ENCODE assay signal across 34 mouse cellular contexts in genomic region chr7:107745111-107745510, GRCm38 (mm10). TPM values are rescaled to one million over a fixed set of nuclear protein-coding genes. Genes with fewer than 3 reads are reported as not detected.
A peak's percentile ranks its signal among the peaks of the same experiment; 100 is the strongest.
DNase-seq lines count a peak whose midpoint lies in the region; TF ChIP-seq lines count a peak whose summit lies in the region.
"Had no signal": no experiment of that assay in that cellular context is flagged by ENCODE, and none has a peak within 500 bp of the region (broad histone marks: within the 10 kb centered on the region; RNA-seq: fewer than 3 reads in every experiment).

No protein-coding gene starts in this region.

- H3K9me3 ChIP-seq in CH12.LX (replicated peaks; ENCODE audit: low read length) = no peaks in the 10 kb centered on the region
- H3K9me3 ChIP-seq in limb, embryonic 10.5 days (replicated peaks) = no peaks in the 10 kb centered on the region
- H3K9me3 ChIP-seq: embryonic facial prominence, embryonic 12.5 days; embryonic facial prominence, embryonic 15.5 days; heart, embryonic 10.5 days had no signal

- no peak overlapping the region for H3K4me2 ChIP-seq in CH12.LX (ENCODE audit: insufficient read depth, low read depth, poor library complexity, severe bottlenecking)
- H3K4me2 ChIP-seq: embryonic facial prominence, embryonic 12.5 days; embryonic facial prominence, embryonic 15.5 days; hindbrain, embryonic 14.5 days had no signal

- dilution Hi-C loops in CH12.LX (cut with MboI; ENCODE audit: extremely low pct_ligation_motif_present, extremely low pct_unique_long_range_greater_than_20kb, low sequenced_read_pairs) = no loop called here

- H3K27me3 ChIP-seq in CH12.LX (replicated peaks) = no peaks in the 10 kb centered on the region
- H3K27me3 ChIP-seq in limb, embryonic 10.5 days (ENCODE audit: low read depth, poor library complexity, severe bottlenecking) = no peaks in the 10 kb centered on the region
- H3K27me3 ChIP-seq: embryonic facial prominence, embryonic 12.5 days; embryonic facial prominence, embryonic 15.5 days had no signal

- H3K4me3 ChIP-seq in CH12.LX (replicated peaks in 1 of 3; ENCODE audit: low read depth in 2 of 3, low read length in 2 of 3, poor library complexity in 1 of 3) = no peak overlapping the region
- no peak overlapping the region for H3K4me3 ChIP-seq in limb, embryonic 10.5 days
- H3K4me3 ChIP-seq: embryonic facial prominence, embryonic 12.5 days; embryonic facial prominence, embryonic 15.5 days; gastrocnemius, adult 2 months; heart, adult 2 months; heart, embryonic 10.5 days had no signal

- no peak overlapping the region for H3K9ac ChIP-seq in CH12.LX (ENCODE audit: insufficient read depth, low read depth)
- H3K9ac ChIP-seq: embryonic facial prominence, embryonic 12.5 days; embryonic facial prominence, embryonic 15.5 days; forebrain, postnatal 0 days; hindbrain, embryonic 14.5 days had no signal

- peak; percentile 14 for DNase-seq in embryo, embryonic 10 days (ENCODE audit: low spot score)
- no peak for DNase-seq in embryo, embryonic 11 days
- DNase-seq in CH12.LX (ENCODE audit: extremely low read depth) = no peak
- peak; percentile 13 for DNase-seq in limb, embryonic 10.5 days (ENCODE audit: low spot score)
- no peak for DNase-seq in layer of hippocampus, adult 18-20 months (ENCODE audit: low spot score in 2 of 2)
- no peak for DNase-seq in adrenal gland, postnatal 25 days
- DNase-seq: adrenal gland, adult 8-10 months; adrenal gland, postnatal 36 days; B cell, adult 2 months; cerebellum, adult 18-20 months; cerebellum, adult 9-10 months; cerebellum, postnatal 36 days; forebrain, postnatal 0 days; gastrocnemius, adult 2 months; gastrocnemius, postnatal 14 days; heart, adult 2 months; heart, postnatal 36 days; kidney, adult 18-20 months had no signal

- H3K79me2 ChIP-seq in CH12.LX (replicated peaks; ENCODE audit: control insufficient read depth, extremely low read depth, insufficient read depth, poor library complexity, severe bottlenecking) = no peaks in the 10 kb centered on the region

- TF ChIP-seq RAD21 in CH12.LX (IDR thresholded peaks at IDR 0.05; ENCODE audit: low read depth, low read length) = no peak

- no peak for TF ChIP-seq EP300 in CH12.LX (IDR thresholded peaks at IDR 0.05; ENCODE audit: low read length)

- H3K4me1 ChIP-seq in CH12.LX (ENCODE audit: control insufficient read depth in 1 of 2, insufficient read depth in 2 of 2) = peaks cover 32 to 55% of the 10 kb centered on the region in 2 experiments
- no peaks in the 10 kb centered on the region for H3K4me1 ChIP-seq in limb, embryonic 10.5 days
- H3K4me1 ChIP-seq: embryonic facial prominence, embryonic 12.5 days; embryonic facial prominence, embryonic 15.5 days; heart, embryonic 10.5 days had no signal

- peaks cover 58 to 84% of the 10 kb centered on the region in 2 experiments for H3K36me3 ChIP-seq in CH12.LX (replicated peaks in 1 of 2; ENCODE audit: control insufficient read depth in 1 of 2, insufficient read depth in 1 of 2, low read length in 1 of 2)
- peaks cover 62% of the 10 kb centered on the region for H3K36me3 ChIP-seq in limb, embryonic 10.5 days

- H3K27ac ChIP-seq in CH12.LX (ENCODE audit: insufficient read depth, low read depth) = peak overlapping the region; percentile 64; the same call in 1 of the 2 replicates
- H3K27ac ChIP-seq in limb, embryonic 10.5 days = no peak overlapping the region
- H3K27ac ChIP-seq: embryonic facial prominence, embryonic 12.5 days; embryonic facial prominence, embryonic 15.5 days; gastrocnemius, adult 2 months; heart, adult 2 months; heart, embryonic 10.5 days; hindbrain, embryonic 14.5 days; hindbrain, postnatal 0 days had no signal

- 82% methylated on average over 2 of the region's 2 CpGs for WGBS in limb, embryonic 10.5 days

- TF ChIP-seq CTCF in CH12.LX (conservative IDR thresholded peaks at IDR 0.05 in 1 of 2, IDR thresholded peaks at IDR 0.05 in 1 of 2; ENCODE audit: low read depth in 2 of 2, low read length in 2 of 2) = no peak

- no peak for TF ChIP-seq POLR2A in CH12.LX (IDR thresholded peaks at IDR 0.05; ENCODE audit: low read depth, low read length)

- in situ Hi-C loops in CH12.LX (cut with MboI; ENCODE audit: low pct_ligation_motif_present, low pct_unique_long_range_greater_than_20kb, low sequenced_read_pairs) = no loop called here

TF ChIP-seq in CH12.LX, 34 proteins besides CTCF, POLR2A, EP300 and RAD21:
- TF ChIP-seq GABPA (IDR thresholded peaks at IDR 0.05; ENCODE audit: insufficient replicate concordance, low read depth, low read length) (no peak), MAX (IDR thresholded peaks at IDR 0.05; ENCODE audit: low read length) (no peak), NELFE (IDR thresholded peaks at IDR 0.05; ENCODE audit: low read depth, low read length) (no peak), MAFK (IDR thresholded peaks at IDR 0.05; ENCODE audit: insufficient replicate concordance, low read length) (no peak), CHD1 (IDR thresholded peaks at IDR 0.05; ENCODE audit: low read depth, low read length) (no peak), MAZ (IDR thresholded peaks at IDR 0.05; ENCODE audit: low read depth, low read length) (no peak), POLR2AphosphoS2 (IDR thresholded peaks at IDR 0.05; ENCODE audit: low read depth, low read length) (no peak), UBTF (IDR thresholded peaks at IDR 0.05; ENCODE audit: low read depth, low read length) (no peak), BHLHE40 (IDR thresholded peaks at IDR 0.05; ENCODE audit: low read depth, low read length) (no peak), ZNF384 (IDR thresholded peaks at IDR 0.05; ENCODE audit: low read depth, low read length) (no peak), ZC3H11A (IDR thresholded peaks at IDR 0.05; ENCODE audit: low read depth, low read length) (no peak), HCFC1 (IDR thresholded peaks at IDR 0.05; ENCODE audit: low read depth, low read length) (no peak), USF1 (IDR thresholded peaks at IDR 0.05; ENCODE audit: low read depth, low read length) (no peak), ZKSCAN1 (IDR thresholded peaks at IDR 0.05; ENCODE audit: borderline replicate concordance, low read depth, low read length) (no peak), SMC3 (IDR thresholded peaks at IDR 0.05; ENCODE audit: low read depth, low read length) (no peak)
TF ChIP-seq in CH12.LX: peak in this region for 0.

RNA-seq across cellular contexts. Expression of gene Cyb5r2, which starts 12.7 kb away (rescaled TPM):
- total RNA-seq in CH12.LX (2012; rRNA removed) (0.17 TPM in 1 of 2 replicates, not detected in the other), CH12.LX (2014; rRNA removed) (not detected in 2 replicates)
- 0.18 TPM in 1 of 2 replicates, not detected in the other for polyA plus RNA-seq in CH12.LX (2012; ENCODE audit: insufficient read length, low read depth)
- polyA plus RNA-seq in limb, embryonic 10.5 days (2016; fragmentation: Nextera tagmentation; extraction: Ambion mirVana) = 0.23 and 0.30 TPM in 2 replicates
- under 1 TPM; 0.36 to 0.37 TPM for total RNA-seq in layer of hippocampus, adult 18-20 months (2021)
- not detected in 2 replicates for total RNA-seq in adrenal gland, postnatal 25 days (2021)
- total RNA-seq: adrenal gland, adult 8-10 months; adrenal gland, postnatal 36 days; forebrain, postnatal 0 days; heart, adult 2 months; heart, postnatal 36 days; MEL had no signal
- polyA plus RNA-seq: activated CD4-positive, CD25-positive, alpha-beta regulatory T cell, adult 4 months; forebrain, embryonic 14.5 days; inflammation-experienced regulatory T-cells, adult 6 months had no signal

RNA-seq across cellular contexts. Expression of gene Ovch2, which starts 55.9 kb away (rescaled TPM):
- total RNA-seq in CH12.LX (2012; rRNA removed) (not detected in 2 replicates), CH12.LX (2014; rRNA removed) (not detected in 2 replicates)
- not detected in 2 replicates for polyA plus RNA-seq in CH12.LX (2012; ENCODE audit: insufficient read length, low read depth)
- polyA plus RNA-seq in limb, embryonic 10.5 days (2016; fragmentation: Nextera tagmentation; extraction: Ambion mirVana) = not detected in 2 replicates
- not detected for total RNA-seq in layer of hippocampus, adult 18-20 months (2021)
- not detected in 2 replicates for total RNA-seq in adrenal gland, postnatal 25 days (2021)
- total RNA-seq: adrenal gland, adult 8-10 months; adrenal gland, postnatal 36 days; forebrain, postnatal 0 days; gastrocnemius, adult 2 months; gastrocnemius, postnatal 14 days; heart, adult 2 months; heart, postnatal 36 days; hindbrain, postnatal 0 days; MEL had no signal
- polyA plus RNA-seq: activated CD4-positive, CD25-positive, alpha-beta regulatory T cell, adult 4 months; cortical plate, adult 2 months; embryonic facial prominence, embryonic 12.5 days; embryonic facial prominence, embryonic 15.5 days; forebrain, embryonic 11.5 days; forebrain, embryonic 14.5 days; forebrain, postnatal 0 days; frontal cortex, adult 2 months; heart, adult 2 months; heart, embryonic 10.5 days; heart, embryonic 14.5 days; heart, postnatal 0 days; hindbrain, embryonic 11.5 days; hindbrain, embryonic 14.5 days; hindbrain, postnatal 0 days; inflammation-experienced regulatory T-cells, adult 6 months; intestine, embryonic 16.5 days had no signal

Comparison
In these comparisons a context has a peak if more than half of its experiments do, and no peak if none do; other contexts are left out.
1. DNase-seq: peak in embryo, embryonic 10 days (single experiment) and limb, embryonic 10.5 days (single experiment); none in embryo, embryonic 11 days (single experiment), CH12.LX (single experiment), layer of hippocampus, adult 18-20 months (0 of 2) and adrenal gland, postnatal 25 days (single experiment).